Mouse (Mus musculus) monocyte, adult 5-6 weeks (primary cell): ENCODE results near the gene Gbe1. TPM values are rescaled to one million over a fixed set of nuclear protein-coding genes. Genes with fewer than 3 reads are reported as not detected.

Source experiments
- ATAC-seq: fragments of 153-309, 156-312 bp; replicated peaks from 2 replicates; pipeline ENCODE4 v1.8.0; 2017; ENCODE audit warnings: mild to moderate bottlenecking; ENCODE audit not compliant: low TSS enrichment, insufficient number of reproducible peaks, severe bottlenecking, poor library complexity, low FRiP score
- total RNA-seq: library from RNA; stranded (forward); fragments of 200-1000, 200-491, 200-594 nt; gene quantifications from 3 replicates; pipeline ENCODE4 v1.2.3, GENCODE M21; 2017

The Gbe1 gene
- total RNA-seq, 1 experiment from 2014 or later = 17.2 TPM

GRCm38 (mm10) chr16:70350011-70350410 is 36.3 kb downstream of the Gbe1 start:
- no peak for ATAC-seq

GRCm38 (mm10) chr16:70351641-70352280 is 38.0 kb downstream of the Gbe1 start:
- no peak for ATAC-seq

DNA sequence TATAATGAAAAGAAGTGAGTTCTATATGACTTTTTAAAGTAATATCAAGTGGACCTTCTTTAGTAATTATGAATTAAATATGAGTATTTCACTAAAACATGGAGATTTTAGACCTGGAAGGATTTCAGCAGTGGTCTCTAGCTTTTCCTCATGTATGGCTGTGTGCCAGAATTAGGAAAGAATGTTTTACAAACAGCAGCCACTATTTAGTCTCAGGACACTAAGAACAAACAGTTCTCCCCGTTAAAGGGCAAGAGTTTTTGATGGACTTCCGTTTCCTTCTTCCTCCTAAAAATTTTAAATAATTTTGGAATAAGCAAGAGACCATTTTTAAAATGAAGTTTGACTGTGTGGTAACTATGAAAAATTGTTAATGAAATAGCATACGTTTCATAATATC is 38.8 kb downstream of the Gbe1 start:
- no peak for ATAC-seq

- ATAC-seq = no peak
Measured at GRCm38 (mm10) chr16:70353058-70353457, 39.3 kb downstream of the Gbe1 start.

- ATAC-seq = no peak
Measured at GRCm38 (mm10) chr16:70358326-70358725, 44.6 kb downstream of the Gbe1 start.

GRCm38 (mm10) chr16:70365229-70365628 is 51.5 kb downstream of the Gbe1 start:
- no peak for ATAC-seq

DNA sequence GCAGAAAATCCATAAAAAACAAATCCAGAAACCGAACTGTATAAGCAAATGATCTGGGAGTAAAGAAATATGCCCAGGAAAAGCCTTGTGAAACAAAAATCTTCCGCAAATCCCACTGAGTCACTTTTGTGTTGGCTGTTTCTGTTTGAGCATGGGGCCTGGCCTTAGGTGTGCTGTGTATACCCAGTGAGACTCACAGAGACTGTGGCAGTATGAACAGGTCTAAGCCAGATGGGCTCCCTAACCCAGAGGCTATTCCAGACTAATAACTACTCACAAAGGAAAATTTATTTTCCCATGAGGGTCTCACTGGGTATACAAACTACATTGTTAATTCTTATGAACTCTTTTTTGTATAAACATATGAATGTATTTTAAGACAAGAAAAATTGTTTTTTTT is 67.3 kb downstream of the Gbe1 start:
- no peak for ATAC-seq

GRCm38 (mm10) chr16:70385494-70385893 is 71.7 kb downstream of the Gbe1 start:
- no peak for ATAC-seq

DNA sequence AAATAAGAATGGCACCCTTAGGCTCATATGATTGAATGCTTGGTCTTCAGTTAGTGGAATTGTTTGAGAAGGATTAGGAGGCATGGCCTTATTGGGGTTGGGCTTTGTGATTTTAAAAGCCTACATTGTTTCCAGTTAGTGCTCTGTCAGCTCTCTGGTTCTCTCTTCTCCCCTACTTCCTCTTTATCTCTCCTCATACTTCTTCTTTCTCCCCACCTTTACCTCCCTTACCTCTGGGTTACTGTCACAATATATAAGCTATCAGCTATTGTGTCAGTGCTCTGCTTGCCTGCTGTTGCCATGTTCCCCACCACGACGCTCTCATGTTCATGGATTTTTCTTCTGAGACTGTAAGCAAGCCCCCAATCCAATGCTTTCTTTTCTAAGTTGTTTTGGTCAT is 73.6 kb downstream of the Gbe1 start:
- no peak for ATAC-seq

- no peak for ATAC-seq
Measured at GRCm38 (mm10) chr16:70395276-70395675, 81.5 kb downstream of the Gbe1 start.

GRCm38 (mm10) chr16:70407780-70408179 is 94.0 kb downstream of the Gbe1 start:
- ATAC-seq = no peak

- ATAC-seq = 0 out of 2 replicates have a peak, but pooled peaks have one; percentile 22
Measured at GRCm38 (mm10) chr16:70421077-70421476, 107.3 kb downstream of the Gbe1 start.

DNA sequence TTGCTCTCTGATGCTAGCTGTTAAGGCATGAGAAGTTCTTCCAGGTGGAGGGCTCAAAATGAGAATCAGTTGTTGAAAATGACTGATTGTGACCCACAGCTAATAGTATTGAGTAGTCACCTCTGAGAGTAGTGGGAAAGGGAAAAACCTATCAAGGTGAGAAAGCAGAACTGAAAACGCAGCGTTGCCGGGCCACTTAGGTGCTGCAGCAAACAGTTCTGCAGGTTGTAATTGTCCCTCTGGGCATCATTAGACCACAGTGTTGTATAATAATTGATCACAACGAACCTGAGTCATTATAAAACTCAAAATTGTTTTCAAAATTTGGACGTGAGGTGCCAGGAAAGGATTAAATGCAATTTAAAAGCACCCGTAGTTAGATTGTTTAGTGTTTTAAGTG is 135.8 kb downstream of the Gbe1 start:
- ATAC-seq = no peak

DNA sequence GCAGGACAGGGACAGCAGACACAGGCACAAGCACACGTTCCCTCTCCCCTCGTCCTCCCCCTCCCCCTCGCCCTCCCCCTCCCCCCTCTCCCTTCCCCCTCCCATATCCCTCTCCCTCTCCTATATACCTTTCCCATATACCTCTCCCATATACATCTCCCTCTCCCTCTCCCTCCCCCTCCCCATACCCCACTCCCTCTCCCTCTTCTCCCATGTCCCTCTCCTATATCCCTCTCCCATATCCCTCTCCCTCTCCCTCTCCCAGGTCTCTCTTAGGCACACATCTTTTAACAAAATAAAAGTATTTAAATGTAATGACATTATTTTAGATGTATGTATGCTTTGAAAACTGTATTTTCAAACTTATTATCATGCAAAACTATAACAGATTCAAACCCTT is 161.8 kb downstream of the Gbe1 start:
- ATAC-seq = no peak

DNA sequence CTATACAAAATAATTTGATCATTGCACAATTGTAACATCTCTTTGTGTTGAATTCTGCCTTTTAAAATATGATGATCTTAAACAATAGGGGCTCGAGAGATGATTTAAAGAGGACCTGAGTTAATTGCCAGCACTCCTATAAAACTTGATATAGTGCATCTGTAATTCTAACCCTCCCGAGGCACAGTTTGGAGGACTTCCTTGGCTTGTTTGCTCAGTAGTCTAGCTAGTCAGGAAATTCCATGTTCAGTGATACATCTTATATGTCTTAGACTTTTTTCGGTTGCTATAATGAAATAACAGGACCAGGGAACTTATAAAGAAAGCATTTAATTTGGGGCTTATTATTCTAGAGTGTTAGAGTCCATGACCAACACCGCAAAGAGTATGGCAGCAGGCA is 162.4 kb downstream of the Gbe1 start:
- no peak for ATAC-seq

DNA sequence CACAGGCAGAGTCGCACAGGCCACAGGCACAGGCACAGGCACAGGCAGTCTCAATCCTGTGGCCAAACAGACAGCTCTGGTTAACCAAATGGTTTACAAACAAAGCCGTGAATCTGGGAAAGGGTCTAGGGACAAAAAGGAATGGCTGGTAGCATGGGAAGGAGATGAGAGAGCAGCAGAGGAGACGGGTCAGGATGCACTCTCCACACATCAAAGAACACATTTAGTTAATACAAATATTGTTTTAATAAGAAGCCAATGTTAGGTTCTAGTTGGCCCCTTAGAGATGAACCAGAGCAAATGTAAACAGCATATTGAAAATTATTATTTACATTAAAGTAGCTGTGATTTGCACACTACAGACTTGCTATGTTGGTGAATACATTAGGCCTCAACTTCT is 166.7 kb downstream of the Gbe1 start:
- ATAC-seq = no peak

DNA sequence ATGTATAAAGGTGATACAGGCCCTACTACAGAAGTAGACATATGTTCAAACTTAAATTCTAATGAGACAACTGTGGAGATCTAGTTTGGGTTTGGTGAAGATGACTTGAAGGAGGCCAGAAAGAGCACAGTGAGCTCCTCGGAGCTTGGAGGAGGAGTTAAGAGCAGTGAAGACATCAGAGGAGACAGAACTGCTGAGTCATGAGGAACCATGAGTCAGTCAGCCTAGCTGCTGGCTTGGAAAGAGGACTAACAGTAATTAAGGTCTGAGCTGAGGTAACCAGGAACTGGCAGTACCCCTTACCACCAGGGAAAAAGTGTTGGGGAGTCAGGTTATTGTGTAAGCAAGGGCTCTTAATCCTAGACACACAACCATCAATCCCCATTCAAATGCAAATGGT is 192.7 kb downstream of the Gbe1 start:
- no peak for ATAC-seq

DNA sequence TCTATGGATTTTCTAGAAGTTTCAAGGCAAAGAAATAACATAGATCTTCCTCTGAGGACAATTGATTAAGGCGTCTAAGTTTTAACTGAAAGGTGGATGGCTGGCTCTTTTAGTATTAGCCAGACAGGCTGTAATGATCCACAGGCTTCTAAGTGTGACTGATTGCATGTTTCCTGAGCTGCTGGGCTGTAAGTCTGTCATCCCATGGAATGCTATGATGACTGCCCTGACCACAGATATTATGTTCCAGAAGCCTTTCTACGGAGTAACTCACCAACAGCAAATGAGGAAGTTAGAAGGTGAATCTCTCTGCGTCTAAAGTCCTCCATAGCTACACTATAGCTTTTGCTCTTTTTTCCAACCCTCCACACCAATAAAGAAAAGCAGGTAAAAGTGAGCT is 197.2 kb downstream of the Gbe1 start:
- ATAC-seq = no peak

GRCm38 (mm10) chr16:70522861-70523260 is 209.1 kb downstream of the Gbe1 start:
- ATAC-seq = no peak

GRCm38 (mm10) chr16:70523566-70523965 is 209.8 kb downstream of the Gbe1 start:
- no peak for ATAC-seq

- ATAC-seq = no peak
Measured at GRCm38 (mm10) chr16:70524273-70524672, 210.5 kb downstream of the Gbe1 start.
